Mouse (Mus musculus): ENCODE data around the gene Dnaic2. TPM values are rescaled to one million over a fixed set of nuclear protein-coding genes. Genes with fewer than 3 reads are reported as not detected.

Dnaic2 gene
- polyA plus RNA-seq, 1 experiment from 2014 or later: 0.56 TPM

- ATAC-seq (replicated peaks; ENCODE audit: low FRiP score): no peak
- Histone ChIP-seq H3K4me2 (no peak overlapping the region), H3K4me3 (replicated peaks) (no peak overlapping the region), H3K9ac (no peak overlapping the region), H3K4me1 (0 out of 2 replicates have a peak, but pooled peaks cover 3% of the 10 kb centered on the region), H3K27me3 (peaks cover 7% of the 10 kb centered on the region), H3K27ac (no peak overlapping the region), H3K9me3 (replicated peaks) (no peaks in the 10 kb centered on the region), H3K36me3 (no peaks in the 10 kb centered on the region)
- 73% methylated on average over 2 of the region's 2 CpGs for WGBS
These were observed 44.7 kb downstream of the Dnaic2 start for GRCm38 (mm10) chr11:114771896-114772295.

GRCm38 (mm10) chr11:114780076-114780475, 52.9 kb downstream of the Dnaic2 start:
- WGBS: 45% methylated on average over 9 of the region's 9 CpGs
- no peak overlapping the region for H3K4me2 ChIP-seq
- no peak for ATAC-seq (replicated peaks; ENCODE audit: low FRiP score)
- no peaks in the 10 kb centered on the region for H3K36me3 ChIP-seq
- peaks cover 11% of the 10 kb centered on the region for H3K4me1 ChIP-seq
- H3K4me3 ChIP-seq (replicated peaks): no peak overlapping the region
- peaks cover 34% of the 10 kb centered on the region for H3K27me3 ChIP-seq
- H3K9me3 ChIP-seq (replicated peaks): no peaks in the 10 kb centered on the region
- H3K27ac ChIP-seq: no peak overlapping the region
- no peak overlapping the region for H3K9ac ChIP-seq

GRCm38 (mm10) chr11:114785892-114786291, 58.7 kb downstream of the Dnaic2 start:
- Histone ChIP-seq H3K27me3 (peaks cover 82% of the 10 kb centered on the region), H3K27ac (no peak overlapping the region), H3K36me3 (no peaks in the 10 kb centered on the region), H3K9me3 (replicated peaks) (no peaks in the 10 kb centered on the region), H3K4me2 (peak overlapping the region; percentile 62), H3K9ac (0 out of 2 replicates have a peak overlapping the region, but pooled peaks have one; percentile 21), H3K4me1 (peaks cover 28% of the 10 kb centered on the region), H3K4me3 (replicated peaks) (peak overlapping the region; percentile 35)
- WGBS: 49% methylated on average over 10 of the region's 10 CpGs
- ATAC-seq (replicated peaks; ENCODE audit: low FRiP score): no peak

- Histone ChIP-seq H3K4me3 (replicated peaks) (peak overlapping the region; percentile 35), H3K4me2 (peak overlapping the region; percentile 62), H3K9ac (peak overlapping the region; percentile 21; the same call in 1 of the 2 replicates), H3K9me3 (replicated peaks) (no peaks in the 10 kb centered on the region), H3K27ac (no peak overlapping the region), H3K4me1 (peaks cover 31% of the 10 kb centered on the region), H3K36me3 (no peaks in the 10 kb centered on the region), H3K27me3 (peaks cover 84% of the 10 kb centered on the region)
- WGBS: 2% methylated on average over 43 of the region's 43 CpGs
- no peak for ATAC-seq (replicated peaks; ENCODE audit: low FRiP score)
These were observed 59.1 kb downstream of the Dnaic2 start for GRCm38 (mm10) chr11:114786326-114786725.

GRCm38 (mm10) chr11:114787611-114788010, 60.4 kb downstream of the Dnaic2 start:
- no peaks in the 10 kb centered on the region for H3K9me3 ChIP-seq (replicated peaks)
- no peak overlapping the region for H3K9ac ChIP-seq
- 93% methylated on average over 3 of the region's 3 CpGs for WGBS
- H3K36me3 ChIP-seq: no peaks in the 10 kb centered on the region
- ATAC-seq (replicated peaks; ENCODE audit: low FRiP score): no peak
- no peak overlapping the region for H3K4me2 ChIP-seq
- H3K27ac ChIP-seq: no peak overlapping the region
- peaks cover 42% of the 10 kb centered on the region for H3K4me1 ChIP-seq
- H3K4me3 ChIP-seq (replicated peaks): no peak overlapping the region
- peaks cover 97% of the 10 kb centered on the region for H3K27me3 ChIP-seq

GRCm38 (mm10) chr11:114789061-114789714, 62.0 kb downstream of the Dnaic2 start:
- no peak overlapping the region for H3K9ac ChIP-seq
- H3K9me3 ChIP-seq (replicated peaks): no peaks in the 10 kb centered on the region
- peak overlapping the region; percentile 52 for H3K4me2 ChIP-seq
- peak; percentile 38; the same call in 1 of the 2 replicates for ATAC-seq (replicated peaks; ENCODE audit: low FRiP score)
- no peaks in the 10 kb centered on the region for H3K36me3 ChIP-seq
- 6% methylated on average over 30 of the region's 30 CpGs for WGBS
- 0 out of 2 replicates have a peak overlapping the region, but pooled peaks have one; percentile 13 for H3K4me3 ChIP-seq (replicated peaks)
- H3K27me3 ChIP-seq: peaks cover 100% of the 10 kb centered on the region
- H3K4me1 ChIP-seq: peaks cover 52% of the 10 kb centered on the region
- H3K27ac ChIP-seq: no peak overlapping the region

GRCm38 (mm10) chr11:114789716-114790115, 62.5 kb downstream of the Dnaic2 start:
- no peaks in the 10 kb centered on the region for H3K9me3 ChIP-seq (replicated peaks)
- H3K27me3 ChIP-seq: peaks cover 96% of the 10 kb centered on the region
- H3K4me3 ChIP-seq (replicated peaks): no peak overlapping the region
- 17% methylated on average over 9 of the region's 9 CpGs for WGBS
- no peak overlapping the region for H3K9ac ChIP-seq
- no peak overlapping the region for H3K27ac ChIP-seq
- peak overlapping the region; percentile 52; the same call in 1 of the 2 replicates for H3K4me2 ChIP-seq
- no peaks in the 10 kb centered on the region for H3K36me3 ChIP-seq
- peaks cover 57% of the 10 kb centered on the region for H3K4me1 ChIP-seq
- ATAC-seq (replicated peaks; ENCODE audit: low FRiP score): no peak

- H3K27me3 ChIP-seq: peaks cover 92% of the 10 kb centered on the region
- H3K9ac ChIP-seq: no peak overlapping the region
- no peak overlapping the region for H3K4me2 ChIP-seq
- H3K4me3 ChIP-seq (replicated peaks): no peak overlapping the region
- H3K27ac ChIP-seq: no peak overlapping the region
- H3K4me1 ChIP-seq: peaks cover 62% of the 10 kb centered on the region
- no peak for ATAC-seq (replicated peaks; ENCODE audit: low FRiP score)
- 70% methylated on average over 12 of the region's 12 CpGs for WGBS
- H3K9me3 ChIP-seq (replicated peaks): no peaks in the 10 kb centered on the region
- H3K36me3 ChIP-seq: no peaks in the 10 kb centered on the region
These were observed 63.0 kb downstream of the Dnaic2 start for GRCm38 (mm10) chr11:114790171-114790570.

- Histone ChIP-seq H3K9me3 (replicated peaks) (no peaks in the 10 kb centered on the region), H3K4me2 (no peak overlapping the region), H3K9ac (no peak overlapping the region), H3K4me1 (peaks cover 68% of the 10 kb centered on the region), H3K4me3 (replicated peaks) (peak overlapping the region; percentile 45; the same call in 1 of the 2 replicates), H3K27me3 (peaks cover 85% of the 10 kb centered on the region), H3K36me3 (no peaks in the 10 kb centered on the region), H3K27ac (no peak overlapping the region)
- 28% methylated on average over 4 of the region's 4 CpGs for WGBS
- no peak for ATAC-seq (replicated peaks; ENCODE audit: low FRiP score)
These were observed 63.6 kb downstream of the Dnaic2 start for GRCm38 (mm10) chr11:114790841-114791240.

GRCm38 (mm10) chr11:114791351-114791889, 64.2 kb downstream of the Dnaic2 start:
- Histone ChIP-seq H3K4me2 (peak overlapping the region; percentile 85), H3K36me3 (no peaks in the 10 kb centered on the region), H3K27ac (no peak overlapping the region), H3K4me1 (peaks cover 69% of the 10 kb centered on the region), H3K9me3 (replicated peaks) (no peaks in the 10 kb centered on the region), H3K4me3 (replicated peaks) (peak overlapping the region; percentile 45), H3K9ac (peak overlapping the region; percentile 36), H3K27me3 (peaks cover 79% of the 10 kb centered on the region)
- 3% methylated on average over 50 of the region's 50 CpGs for WGBS
- ATAC-seq (replicated peaks; ENCODE audit: low FRiP score): no peak

- peak overlapping the region; percentile 45 for H3K4me3 ChIP-seq (replicated peaks)
- peaks cover 74% of the 10 kb centered on the region for H3K27me3 ChIP-seq
- peak overlapping the region; percentile 85 for H3K4me2 ChIP-seq
- H3K9me3 ChIP-seq (replicated peaks): no peaks in the 10 kb centered on the region
- peak overlapping the region; percentile 36 for H3K9ac ChIP-seq
- no peak overlapping the region for H3K27ac ChIP-seq
- no peaks in the 10 kb centered on the region for H3K36me3 ChIP-seq
- peaks cover 66% of the 10 kb centered on the region for H3K4me1 ChIP-seq
- no peak for ATAC-seq (replicated peaks; ENCODE audit: low FRiP score)
- under 1% methylated on average over 59 of the region's 59 CpGs for WGBS
These were observed 64.7 kb downstream of the Dnaic2 start for GRCm38 (mm10) chr11:114791891-114792411.

GRCm38 (mm10) chr11:114792931-114793494, 65.8 kb downstream of the Dnaic2 start:
- Histone ChIP-seq H3K9ac (no peak overlapping the region), H3K9me3 (replicated peaks) (no peaks in the 10 kb centered on the region), H3K27ac (no peak overlapping the region), H3K4me1 (peaks cover 66% of the 10 kb centered on the region), H3K4me2 (no peak overlapping the region), H3K36me3 (no peaks in the 10 kb centered on the region), H3K27me3 (peaks cover 63% of the 10 kb centered on the region), H3K4me3 (replicated peaks) (no peak overlapping the region)
- WGBS: 58% methylated on average over 5 of the region's 5 CpGs
- ATAC-seq (replicated peaks; ENCODE audit: low FRiP score): no peak

Measured in kidney, embryonic 15.5 days (tissue).